Comparison of ENCODE assay signal across 7 mouse cellular contexts in the genomic region with DNA sequence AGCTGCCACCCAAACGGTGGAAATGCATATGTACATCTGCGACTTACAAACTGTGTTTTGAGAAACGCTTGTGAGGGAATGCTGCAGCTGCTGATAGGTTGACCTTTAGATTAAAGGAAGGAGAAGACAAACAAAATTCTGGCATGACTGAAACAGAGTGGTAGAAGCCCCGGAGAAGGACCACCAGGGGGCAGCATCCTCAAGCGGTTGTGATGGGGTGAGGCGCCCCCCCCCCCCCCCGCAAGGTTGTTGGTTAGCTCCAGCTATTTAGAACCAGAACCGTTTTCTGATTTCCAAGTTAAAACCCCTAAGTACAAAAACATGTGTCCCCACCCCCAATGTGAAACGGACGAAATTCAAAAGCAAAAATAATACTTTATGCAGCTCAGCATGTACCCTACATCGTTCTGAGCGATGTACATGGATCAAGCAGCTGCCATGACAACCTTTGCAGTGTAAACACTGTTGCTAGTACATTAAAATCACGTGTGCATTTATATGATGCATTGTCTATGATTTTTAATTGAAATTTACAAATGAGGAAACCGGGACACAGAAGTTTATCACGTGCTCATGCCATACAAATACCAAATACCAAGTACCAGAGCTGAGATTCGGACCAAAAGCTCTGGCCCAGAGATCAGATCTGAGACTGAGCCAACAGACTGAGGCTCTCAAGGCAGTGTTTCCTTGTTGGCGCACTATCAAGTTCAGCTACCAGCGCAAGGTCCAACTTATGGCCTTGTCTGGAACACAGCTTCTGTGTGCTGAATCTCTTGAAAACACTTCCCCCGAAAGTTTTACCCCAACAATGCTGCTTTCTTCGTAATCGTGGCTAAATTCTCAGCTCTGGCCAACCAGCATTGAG.
A peak's percentile ranks its signal among the peaks of the same experiment; 100 is the strongest.
DNase-seq lines count a peak whose midpoint lies in the region; TF ChIP-seq lines count a peak whose summit lies in the region.

No protein-coding gene starts in this region.

- TF ChIP-seq CTCF in bone marrow, adult 2 months (IDR thresholded peaks at IDR 0.05; ENCODE audit: control insufficient read depth, insufficient read depth, low read length) = peak; percentile 57

- peak; percentile 60 for DNase-seq in A20 (ENCODE audit: low read depth, low spot score)
- DNase-seq in CD4-positive, CD25-positive, alpha-beta regulatory T cell, adult 2 months (ENCODE audit: low read depth, low spot score) = peak; percentile 88
- peak; percentile 21 for DNase-seq in fibroblast of lung, adult 2 months (ENCODE audit: low read depth)
- DNase-seq in kidney, postnatal 36 days = peak; percentile 46 to 89
- peak; percentile 87 for DNase-seq in lung, postnatal 36 days
- peak; percentile 46 to 69 for DNase-seq in spleen, postnatal 14 days (ENCODE audit: low spot score in 2 of 2)

- H3K4me3 ChIP-seq in bone marrow, adult 2 months (replicated peaks; ENCODE audit: control insufficient read depth, low read depth, low read length) = no peak overlapping the region

- no peak for TF ChIP-seq POLR2A in bone marrow, adult 2 months (IDR thresholded peaks at IDR 0.05; ENCODE audit: borderline replicate concordance, control insufficient read depth, low read depth, low read length)

- WGBS in bone marrow, adult 2 months = 37% methylated on average over 21 of the region's 21 CpGs

- no peaks in the 10 kb centered on the region for H3K4me1 ChIP-seq in bone marrow, adult 2 months (ENCODE audit: control insufficient read depth, insufficient read depth, low read length)

- H3K27ac ChIP-seq in bone marrow, adult 2 months (ENCODE audit: control insufficient read depth, insufficient read depth, low read depth, low read length, poor library complexity) = no peak overlapping the region

Comparison
In these comparisons a context has a peak if more than half of its experiments do, and no peak if none do; other contexts are left out.
1. DNase-seq: peak in every context shown above with its lines; median percentile 88 in CD4-positive, CD25-positive, alpha-beta regulatory T cell, adult 2 months; 87 in lung, postnatal 36 days; 68 in kidney, postnatal 36 days; 60 in A20; 58 in spleen, postnatal 14 days; 21 in fibroblast of lung, adult 2 months.